Comparison of ENCODE assay signal across 8 mouse cellular contexts in genomic region chr10:80418311-80418710, GRCm38 (mm10). TPM values are rescaled to one million over a fixed set of nuclear protein-coding genes. Genes with fewer than 3 reads are reported as not detected.
A peak's percentile ranks its signal among the peaks of the same experiment; 100 is the strongest.
DNase-seq lines count a peak whose midpoint lies in the region; ATAC-seq and TF ChIP-seq lines count a peak whose summit lies in the region.

No protein-coding gene starts in this region.

- TF ChIP-seq POLR2A in brain, embryonic 14.5 days (IDR thresholded peaks at IDR 0.05; ENCODE audit: borderline replicate concordance, extremely low read depth, insufficient read depth, insufficient read length, poor library complexity, severe bottlenecking) = no peak

- TF ChIP-seq CTCF in brain, embryonic 14.5 days (IDR thresholded peaks at IDR 0.05; ENCODE audit: borderline replicate concordance, extremely low read depth, insufficient read depth, insufficient read length) = no peak
- TF ChIP-seq CTCF in lung, embryonic 14.5 days (IDR thresholded peaks at IDR 0.05; ENCODE audit: low read depth) = no peak

- no peak overlapping the region for H3K4me2 ChIP-seq in midbrain, embryonic 14.5 days (ENCODE audit: low read length)
- H3K4me2 ChIP-seq in forebrain, embryonic 16.5 days (ENCODE audit: low read length) = no peak overlapping the region
- H3K4me2 ChIP-seq in lung, embryonic 14.5 days = no peak overlapping the region

- ATAC-seq in midbrain, embryonic 14.5 days (ENCODE audit: low FRiP score, low TSS enrichment) = peak; percentile 59
- peak; percentile 52 for ATAC-seq in forebrain, embryonic 16.5 days
- ATAC-seq in lung, embryonic 14.5 days (ENCODE audit: insufficient read depth) = no peak

- H3K4me3 ChIP-seq in midbrain, embryonic 14.5 days (replicated peaks; ENCODE audit: low read depth, low read length) = no peak overlapping the region
- no peak overlapping the region for H3K4me3 ChIP-seq in midbrain, embryonic 10.5 days
- H3K4me3 ChIP-seq in forebrain, embryonic 16.5 days (replicated peaks; ENCODE audit: low read length) = no peak overlapping the region
- no peak overlapping the region for H3K4me3 ChIP-seq in lung, embryonic 14.5 days (ENCODE audit: low read depth, low read length)

- H3K27me3 ChIP-seq in midbrain, embryonic 14.5 days (ENCODE audit: control insufficient read depth, insufficient read depth, low read length) = no peaks in the 10 kb centered on the region
- H3K27me3 ChIP-seq in midbrain, embryonic 10.5 days (ENCODE audit: low read depth, poor library complexity, severe bottlenecking) = no peaks in the 10 kb centered on the region
- H3K27me3 ChIP-seq in forebrain, embryonic 16.5 days (replicated peaks; ENCODE audit: control insufficient read depth, insufficient read depth, low read length) = no peaks in the 10 kb centered on the region
- H3K27me3 ChIP-seq in lung, embryonic 14.5 days (ENCODE audit: insufficient read depth, low read length) = no peaks in the 10 kb centered on the region

- peaks cover 86% of the 10 kb centered on the region for H3K36me3 ChIP-seq in midbrain, embryonic 14.5 days (ENCODE audit: control insufficient read depth, insufficient read depth, low read length)
- H3K36me3 ChIP-seq in midbrain, embryonic 10.5 days = peaks cover 100% of the 10 kb centered on the region
- H3K36me3 ChIP-seq in forebrain, embryonic 16.5 days (ENCODE audit: control insufficient read depth, insufficient read depth) = peaks cover 50% of the 10 kb centered on the region
- H3K36me3 ChIP-seq in lung, embryonic 14.5 days (ENCODE audit: insufficient read depth) = peaks cover 98% of the 10 kb centered on the region

- H3K27ac ChIP-seq in midbrain, embryonic 14.5 days (replicated peaks; ENCODE audit: low read depth, low read length) = peak overlapping the region; percentile 26; the same call in 1 of the 2 replicates
- no peak overlapping the region for H3K27ac ChIP-seq in midbrain, embryonic 10.5 days (replicated peaks)
- H3K27ac ChIP-seq in forebrain, embryonic 16.5 days (ENCODE audit: low read length) = no peak overlapping the region; the same call in 1 of the 2 replicates
- 0 out of 2 replicates have a peak overlapping the region, but pooled peaks have one; percentile 8 for H3K27ac ChIP-seq in lung, embryonic 14.5 days (ENCODE audit: low read depth)

- WGBS in midbrain, embryonic 14.5 days = 43% methylated on average over 3 of the region's 3 CpGs
- 89% methylated on average over 3 of the region's 3 CpGs for WGBS in midbrain, embryonic 10.5 days
- WGBS in forebrain, embryonic 16.5 days = 32% methylated on average over 3 of the region's 3 CpGs
- 55% methylated on average over 3 of the region's 3 CpGs for WGBS in lung, embryonic 14.5 days

- peak; percentile 81 for DNase-seq in midbrain, embryonic 14.5 days
- DNase-seq in midbrain, embryonic 10.5 days (ENCODE audit: low spot score) = no peak
- DNase-seq in brain, embryonic 14.5 days (ENCODE audit: low read depth) = peak; percentile 92
- peak; percentile 73 for DNase-seq in lung, embryonic 14.5 days
- no peak for DNase-seq in thymus, postnatal 0 days (ENCODE audit: low spot score)
- DNase-seq in gastrocnemius, adult 18-20 months (ENCODE audit: low spot score) = no peak
- no peak for DNase-seq in frontal cortex, adult 2 months (ENCODE audit: extremely low spot score in 1 of 2, low spot score in 1 of 2)

- H3K4me1 ChIP-seq in midbrain, embryonic 14.5 days (ENCODE audit: control insufficient read depth, insufficient read depth, low read length) = 0 out of 2 replicates have a peak, but pooled peaks cover 5% of the 10 kb centered on the region
- peaks cover 5% of the 10 kb centered on the region; the same call in 1 of the 2 replicates for H3K4me1 ChIP-seq in midbrain, embryonic 10.5 days
- peaks cover 34% of the 10 kb centered on the region for H3K4me1 ChIP-seq in forebrain, embryonic 16.5 days (replicated peaks; ENCODE audit: control insufficient read depth, insufficient read depth, low read length)
- H3K4me1 ChIP-seq in lung, embryonic 14.5 days (ENCODE audit: insufficient read depth) = no peaks in the 10 kb centered on the region

- no peaks in the 10 kb centered on the region for H3K9me3 ChIP-seq in midbrain, embryonic 14.5 days (ENCODE audit: control insufficient read depth, low read length)
- H3K9me3 ChIP-seq in midbrain, embryonic 10.5 days (replicated peaks) = no peaks in the 10 kb centered on the region
- H3K9me3 ChIP-seq in forebrain, embryonic 16.5 days (ENCODE audit: control insufficient read depth, low read length) = no peaks in the 10 kb centered on the region
- H3K9me3 ChIP-seq in lung, embryonic 14.5 days (ENCODE audit: low read depth, low read length) = no peaks in the 10 kb centered on the region

- no peak overlapping the region; the same call in 1 of the 2 replicates for H3K9ac ChIP-seq in midbrain, embryonic 14.5 days (replicated peaks; ENCODE audit: low read length)
- H3K9ac ChIP-seq in forebrain, embryonic 16.5 days (replicated peaks; ENCODE audit: low read depth, low read length) = no peak overlapping the region
- no peak overlapping the region for H3K9ac ChIP-seq in lung, embryonic 14.5 days

RNA-seq across cellular contexts. Expression of gene Uqcr11, which starts 11.7 kb away (rescaled TPM):
- polyA plus RNA-seq in midbrain, embryonic 14.5 days (2014; fragmentation: Nextera tagmentation; extraction: Ambion mirVana) = 532 and 742 TPM in 2 replicates
- 610 and 635 TPM in 2 replicates for polyA plus RNA-seq in midbrain, embryonic 10.5 days (2016; fragmentation: Nextera tagmentation; extraction: Ambion mirVana)
- 597 and 852 TPM in 2 replicates for polyA plus RNA-seq in brain, embryonic 14.5 days (2012; rRNA removed)
- 455 and 522 TPM in 2 replicates for polyA plus RNA-seq in forebrain, embryonic 16.5 days (2015; fragmentation: Nextera tagmentation; extraction: Ambion mirVana)
- polyA plus RNA-seq in lung, embryonic 14.5 days (2014; fragmentation: Nextera tagmentation; extraction: Ambion mirVana) = 663 and 669 TPM in 2 replicates
- 635 and 689 TPM in 2 replicates for polyA plus RNA-seq in thymus, postnatal 0 days (2015; fragmentation: Nextera tagmentation; extraction: Ambion mirVana)
- 100 to 1,000 TPM; 831 to 847 TPM for total RNA-seq in gastrocnemius, adult 18-20 months (2021)
- polyA plus RNA-seq in frontal cortex, adult 2 months (2012; rRNA removed) = 1,306 and 1,773 TPM in 2 replicates

RNA-seq across cellular contexts. Expression of gene Tcf3, which starts 15.1 kb away (rescaled TPM):
- 49.8 and 60.4 TPM in 2 replicates for polyA plus RNA-seq in midbrain, embryonic 14.5 days (2014; fragmentation: Nextera tagmentation; extraction: Ambion mirVana)
- 190 and 191 TPM in 2 replicates for polyA plus RNA-seq in midbrain, embryonic 10.5 days (2016; fragmentation: Nextera tagmentation; extraction: Ambion mirVana)
- 128 and 138 TPM in 2 replicates for polyA plus RNA-seq in brain, embryonic 14.5 days (2012; rRNA removed)
- 63.7 and 74.6 TPM in 2 replicates for polyA plus RNA-seq in forebrain, embryonic 16.5 days (2015; fragmentation: Nextera tagmentation; extraction: Ambion mirVana)
- 148 and 175 TPM in 2 replicates for polyA plus RNA-seq in lung, embryonic 14.5 days (2014; fragmentation: Nextera tagmentation; extraction: Ambion mirVana)
- 89.7 and 96.8 TPM in 2 replicates for polyA plus RNA-seq in thymus, postnatal 0 days (2015; fragmentation: Nextera tagmentation; extraction: Ambion mirVana)
- 10 to 100 TPM; 11.2 to 11.3 TPM for total RNA-seq in gastrocnemius, adult 18-20 months (2021)
- polyA plus RNA-seq in frontal cortex, adult 2 months (2012; rRNA removed) = 33.5 and 34.2 TPM in 2 replicates

RNA-seq across cellular contexts. Expression of gene Mbd3, which starts 19.0 kb away (rescaled TPM):
- polyA plus RNA-seq in midbrain, embryonic 14.5 days (2014; fragmentation: Nextera tagmentation; extraction: Ambion mirVana) = 166 and 208 TPM in 2 replicates
- 338 and 351 TPM in 2 replicates for polyA plus RNA-seq in midbrain, embryonic 10.5 days (2016; fragmentation: Nextera tagmentation; extraction: Ambion mirVana)
- polyA plus RNA-seq in brain, embryonic 14.5 days (2012; rRNA removed) = 265 and 292 TPM in 2 replicates
- polyA plus RNA-seq in forebrain, embryonic 16.5 days (2015; fragmentation: Nextera tagmentation; extraction: Ambion mirVana) = 247 and 256 TPM in 2 replicates
- 224 and 268 TPM in 2 replicates for polyA plus RNA-seq in lung, embryonic 14.5 days (2014; fragmentation: Nextera tagmentation; extraction: Ambion mirVana)
- polyA plus RNA-seq in thymus, postnatal 0 days (2015; fragmentation: Nextera tagmentation; extraction: Ambion mirVana) = 151 and 166 TPM in 2 replicates
- 100 to 1,000 TPM; 108 to 127 TPM for total RNA-seq in gastrocnemius, adult 18-20 months (2021)
- polyA plus RNA-seq in frontal cortex, adult 2 months (2012; rRNA removed) = 200 and 215 TPM in 2 replicates

RNA-seq across cellular contexts. Expression of gene Mex3d, which starts 30.9 kb away (rescaled TPM):
- polyA plus RNA-seq in midbrain, embryonic 14.5 days (2014; fragmentation: Nextera tagmentation; extraction: Ambion mirVana) = 17.3 and 28.2 TPM in 2 replicates
- polyA plus RNA-seq in midbrain, embryonic 10.5 days (2016; fragmentation: Nextera tagmentation; extraction: Ambion mirVana) = 6.3 and 6.4 TPM in 2 replicates
- 112 and 115 TPM in 2 replicates for polyA plus RNA-seq in brain, embryonic 14.5 days (2012; rRNA removed)
- 16.3 TPM in 2 replicates for polyA plus RNA-seq in forebrain, embryonic 16.5 days (2015; fragmentation: Nextera tagmentation; extraction: Ambion mirVana)
- polyA plus RNA-seq in lung, embryonic 14.5 days (2014; fragmentation: Nextera tagmentation; extraction: Ambion mirVana) = 7.4 and 8.6 TPM in 2 replicates
- polyA plus RNA-seq in thymus, postnatal 0 days (2015; fragmentation: Nextera tagmentation; extraction: Ambion mirVana) = 3.2 and 4.7 TPM in 2 replicates
- 1 to 10 TPM; 4.0 to 4.6 TPM for total RNA-seq in gastrocnemius, adult 18-20 months (2021)
- 17.2 and 17.7 TPM in 2 replicates for polyA plus RNA-seq in frontal cortex, adult 2 months (2012; rRNA removed)

Comparison
In these comparisons a context has a peak if more than half of its experiments do, and no peak if none do; other contexts are left out.
1. DNase-seq: peak in midbrain, embryonic 14.5 days (single experiment), brain, embryonic 14.5 days (single experiment) and lung, embryonic 14.5 days (single experiment); none in midbrain, embryonic 10.5 days (single experiment), thymus, postnatal 0 days (single experiment), gastrocnemius, adult 18-20 months (single experiment) and frontal cortex, adult 2 months (0 of 2).
2. H3K27ac ChIP-seq: peak in midbrain, embryonic 14.5 days (single experiment) and lung, embryonic 14.5 days (single experiment); none in midbrain, embryonic 10.5 days (single experiment) and forebrain, embryonic 16.5 days (single experiment).